Mouse (Mus musculus) megakaryocyte, adult 5-6 weeks (primary cell): Measurements from ENCODE around the gene Gm44579. TPM values are rescaled to one million over a fixed set of nuclear protein-coding genes. Genes with fewer than 3 reads are reported as not detected.
A peak's percentile ranks its signal among the peaks of the same experiment; 100 is the strongest.

Experiments used
- ATAC-seq: 2 replicates; pipeline ENCODE4 v1.8.0; 2016; ENCODE audit warnings: mild to moderate bottlenecking, inconsistent platforms; ENCODE audit not compliant: poor library complexity, severe bottlenecking
- total RNA-seq, 2 experiments: library from RNA; stranded (forward) in 1 of 2; stranded (reverse) in 1 of 2; fragments of 153-499, 151-499 nt in 1 of 2; fragments of 221-1000, 200-1000 nt in 1 of 2; gene quantifications; 2 replicates each; pipeline versions ENCODE4 v1.2.3 to v1.2.4; 2015 to 2017

The Gm44579 gene
- total RNA-seq (2015), result not detected in 2 replicates
- not detected in 2 replicates for total RNA-seq (2017)

DNA sequence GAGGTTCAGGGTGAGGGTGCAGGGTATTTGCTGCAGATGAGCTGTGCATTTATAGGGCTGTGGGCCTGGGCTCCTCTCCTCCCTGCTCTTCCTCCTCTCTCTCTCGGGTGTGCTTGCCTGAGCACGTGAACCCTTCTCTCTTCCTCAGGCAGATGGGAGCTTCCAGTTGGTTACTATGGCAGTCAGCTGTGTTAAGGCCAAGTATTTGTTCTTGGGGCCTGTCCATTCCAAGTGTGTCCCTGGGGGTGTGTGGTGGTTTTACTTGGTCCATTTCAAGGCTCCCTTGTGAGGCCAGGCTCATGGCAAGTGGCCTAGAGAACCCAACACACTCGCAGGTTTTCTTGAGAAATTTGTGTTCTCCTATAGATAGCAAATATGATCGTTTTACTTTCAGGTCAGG is at the start of gene Gm44579, which contains the start of gene Olfr287:
TSS of gene Gm44579 (minus strand) at position 101 of the 400 bp plus-strand sequence.
TSS of gene Olfr287 (minus strand) at position 180 of the 400 bp plus-strand sequence.
- ATAC-seq, result no peak

DNA sequence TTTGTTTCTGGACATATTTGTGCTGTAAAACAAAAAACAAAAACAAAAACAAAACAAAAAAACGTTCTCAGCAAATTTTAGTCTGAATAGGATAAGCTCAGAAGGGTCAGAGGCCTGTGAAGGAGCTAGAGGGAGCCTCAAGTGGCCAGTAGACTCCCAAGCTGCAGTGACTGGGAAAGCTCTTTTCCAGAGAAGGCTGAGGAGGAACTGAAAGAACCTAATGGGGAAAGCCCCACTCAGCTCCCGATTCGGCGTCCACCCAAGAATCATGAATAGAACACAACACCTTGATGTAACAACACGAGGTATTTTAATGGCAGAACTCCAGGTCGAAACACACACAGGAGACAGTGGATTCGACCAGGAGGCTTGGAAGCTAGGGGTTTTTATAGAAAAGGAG is 37.0 kb upstream of the Gm44579 start:
- ATAC-seq, result no peak

DNA sequence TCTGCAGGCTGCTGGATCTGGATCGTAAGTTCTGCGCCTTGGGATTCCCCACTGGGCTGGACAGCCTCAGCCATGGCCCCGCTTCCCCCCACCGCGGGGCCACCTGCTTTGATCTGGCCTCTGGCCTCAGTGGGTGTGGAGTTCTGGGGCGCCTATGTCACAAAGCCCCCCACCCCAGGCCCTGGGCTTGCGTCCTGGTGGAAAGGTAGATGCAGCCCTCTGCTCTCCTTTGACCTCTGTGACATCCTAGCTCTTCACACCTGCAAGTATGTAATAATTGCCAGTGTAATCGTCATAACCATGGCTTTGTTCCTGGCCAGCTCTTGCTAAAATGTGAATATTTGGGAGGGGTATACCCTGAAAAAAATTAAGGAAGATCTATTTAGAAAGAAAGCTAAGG is 36.4 kb upstream of the Gm44579 start, which contains the start of gene H1fnt:
TSS of gene H1fnt (minus strand) at position 101 of the 400 bp plus-strand sequence.
- ATAC-seq, result no peak

DNA sequence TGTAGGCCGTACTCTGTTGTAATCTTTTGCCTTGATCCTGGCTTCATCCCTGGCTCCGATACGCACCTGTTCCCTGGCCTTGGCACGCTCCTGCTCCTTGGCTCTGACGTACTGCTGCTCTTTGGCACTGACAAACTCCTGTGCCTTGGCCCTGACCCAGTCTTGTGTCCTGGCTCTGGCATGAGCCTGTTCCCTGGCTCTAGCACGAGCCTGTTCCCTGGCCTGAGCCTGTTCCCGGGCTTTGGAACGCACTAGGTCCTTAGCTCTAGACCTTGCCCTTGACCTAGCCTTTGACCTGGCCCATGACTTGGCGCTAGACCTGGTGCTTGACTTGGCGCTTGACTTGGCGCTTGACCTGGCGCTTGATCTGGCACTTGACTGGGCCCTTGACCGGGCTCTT is 35.5 kb upstream of the Gm44579 start:
- ATAC-seq, result no peak

DNA sequence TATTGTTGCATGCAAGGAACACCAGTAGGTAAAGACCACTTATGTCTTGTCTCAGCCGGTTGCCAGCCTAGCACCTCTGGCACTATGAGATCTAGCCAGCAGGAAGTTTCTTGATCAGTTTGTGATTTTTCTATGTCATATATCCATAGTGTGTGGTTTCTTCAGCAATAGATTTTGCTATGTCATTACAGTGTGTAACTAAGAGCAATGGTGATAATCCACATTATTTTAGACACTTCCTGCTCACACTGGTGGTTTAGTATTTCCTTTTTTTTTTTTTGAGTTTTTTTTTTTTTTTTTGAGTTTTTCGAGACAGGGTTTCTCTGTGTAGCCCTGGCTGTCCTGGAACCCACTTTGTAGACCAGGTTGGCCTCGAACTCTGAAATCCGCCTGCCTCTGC is 14.7 kb upstream of the Gm44579 start:
- no peak for ATAC-seq

DNA sequence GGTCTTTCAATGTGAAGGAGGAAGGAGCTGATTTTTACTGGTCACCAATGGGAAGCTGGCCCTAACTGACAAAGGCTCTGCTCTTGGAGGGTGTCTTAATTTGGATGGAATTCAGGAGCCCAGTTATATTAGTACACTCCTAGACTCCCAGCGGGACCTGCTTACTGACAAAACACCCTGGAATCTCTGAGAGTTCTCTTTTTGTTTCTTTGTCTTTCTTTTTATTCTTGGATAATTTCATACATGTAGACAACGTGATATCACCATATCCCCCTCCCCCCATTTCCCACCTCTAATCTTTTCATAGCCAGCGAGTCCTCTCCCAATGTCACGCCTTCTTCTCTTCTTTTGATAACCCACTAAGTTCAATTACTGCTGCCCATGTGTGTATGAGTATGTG is 13.6 kb upstream of the Gm44579 start, which contains the start of gene Olfr286:
TSS of gene Olfr286 (minus strand) at position 101 of the 400 bp plus-strand sequence.
- no peak for ATAC-seq

DNA sequence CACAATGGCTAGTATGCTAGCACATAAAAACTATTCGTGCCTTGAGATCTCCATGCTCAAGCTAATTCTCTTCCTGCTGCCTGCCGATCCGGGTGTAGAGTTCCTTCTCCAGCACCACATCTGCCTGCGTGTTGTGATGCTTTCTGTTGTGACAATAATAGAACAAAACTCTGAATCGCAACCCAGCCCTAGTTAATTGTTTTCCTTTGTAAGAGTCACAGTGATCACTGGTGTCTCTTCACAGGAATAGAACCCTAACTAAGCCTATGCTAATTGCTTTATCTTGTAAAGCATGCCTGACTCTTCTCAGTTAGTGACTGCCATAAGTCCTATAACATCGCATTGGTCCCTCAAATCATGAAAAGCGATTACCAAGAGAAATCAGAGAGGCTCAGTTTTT is 5.3 kb upstream of the Gm44579 start:
- no peak for ATAC-seq

DNA sequence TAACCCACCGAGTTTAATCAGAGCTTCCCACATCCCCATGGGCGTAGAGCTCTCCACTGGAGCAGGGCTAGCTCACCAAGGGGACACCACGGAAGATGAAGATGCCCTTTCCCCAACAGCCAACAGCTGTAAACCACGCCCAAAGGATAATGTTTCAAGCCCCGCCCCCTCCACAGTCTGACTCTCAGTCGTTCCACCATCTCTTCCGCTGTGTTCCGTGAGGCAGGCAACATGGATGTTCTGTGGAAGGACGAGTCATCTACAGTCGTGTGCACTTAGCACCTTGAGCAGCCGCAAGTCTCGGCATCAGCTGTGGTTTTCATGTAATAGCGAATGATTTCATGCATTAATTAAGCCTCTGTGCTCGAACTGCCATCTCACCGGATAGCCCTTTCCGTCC is 4.8 kb upstream of the Gm44579 start:
- no peak for ATAC-seq

DNA sequence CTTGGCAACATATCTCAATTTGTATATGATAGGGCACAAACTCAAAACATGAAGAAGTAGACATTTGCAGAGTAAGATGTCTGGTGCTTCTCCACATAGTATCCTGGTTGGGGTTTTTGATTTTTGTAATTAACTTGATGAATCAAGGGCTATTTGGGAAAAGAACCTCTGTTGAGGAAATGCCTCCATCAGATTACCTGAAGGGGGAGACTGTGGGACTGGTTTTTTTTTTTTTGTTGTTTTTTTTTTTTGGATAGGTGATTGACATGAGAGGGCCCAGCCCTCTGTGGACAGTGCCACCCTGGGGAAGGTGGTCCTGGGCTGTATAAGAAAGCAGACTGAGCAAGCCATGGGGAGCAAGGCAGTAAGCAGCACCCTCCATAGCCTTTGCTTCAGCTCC is 1.6 kb upstream of the Gm44579 start:
- ATAC-seq, result no peak

DNA sequence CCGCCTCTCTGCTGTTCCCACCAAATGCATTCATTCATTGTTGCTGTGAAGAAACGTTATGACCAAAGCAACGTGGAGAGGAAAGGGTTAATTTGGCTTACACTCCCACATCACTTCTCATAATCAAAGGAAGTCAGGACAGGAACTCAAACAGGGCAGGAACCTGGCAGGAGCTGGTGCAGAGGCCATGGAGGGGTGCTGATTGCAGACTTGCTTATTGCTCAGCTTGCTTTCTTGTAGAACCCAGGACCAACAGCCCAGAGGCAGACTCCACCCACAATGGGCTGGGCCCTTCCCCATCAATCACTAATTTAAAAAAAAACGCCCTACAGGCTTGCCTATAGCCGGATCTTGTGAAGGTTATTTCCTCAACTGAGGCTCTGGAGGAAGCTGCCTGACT is 6.6 kb downstream of the Gm44579 start:
- ATAC-seq, result no peak

DNA sequence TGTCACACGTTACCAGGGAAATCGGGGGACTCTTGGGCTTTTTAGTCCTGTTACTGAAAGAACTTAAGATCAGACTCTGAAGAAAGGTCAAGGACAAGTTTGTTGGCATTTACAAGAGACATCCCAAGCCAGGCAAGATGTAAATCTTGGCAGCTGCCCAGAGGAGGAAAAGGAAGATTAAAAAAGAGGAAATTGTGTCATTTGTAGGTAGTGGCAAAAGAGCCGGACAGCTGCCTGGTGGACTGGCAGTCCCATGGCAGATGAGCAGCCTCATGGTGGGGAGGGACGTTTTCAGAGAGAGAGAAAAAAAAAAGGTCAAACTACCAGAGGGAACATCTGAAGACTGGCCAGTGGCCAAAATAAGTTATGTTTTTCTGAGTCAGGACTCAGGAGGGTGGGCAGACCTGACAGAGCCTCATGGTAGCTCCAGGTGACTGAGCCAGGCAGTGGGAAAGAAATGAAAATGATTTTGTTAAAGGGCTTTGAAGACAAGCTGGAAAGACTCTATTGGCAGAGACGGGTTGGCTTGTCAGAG is 7.4 kb downstream of the Gm44579 start:
- no peak for ATAC-seq

DNA sequence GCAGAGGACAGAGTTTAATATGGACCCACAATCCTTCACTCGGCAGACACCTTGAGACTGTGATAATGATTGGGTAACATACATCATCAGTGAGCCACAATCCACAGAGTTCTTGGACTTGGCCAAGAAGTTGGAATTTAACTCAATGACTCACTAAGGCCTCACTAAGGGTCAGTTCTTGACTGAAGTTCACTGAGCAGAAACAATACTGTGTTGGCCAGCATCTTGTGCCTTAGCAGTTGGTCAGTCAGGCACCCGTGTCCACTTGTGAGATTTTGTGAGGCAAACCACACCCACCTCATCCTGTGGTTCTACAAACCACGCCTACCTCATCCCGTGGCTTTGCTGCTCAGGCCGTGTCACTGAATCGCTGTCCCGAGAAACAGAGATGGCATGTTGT is 11.1 kb downstream of the Gm44579 start:
- no peak for ATAC-seq

DNA sequence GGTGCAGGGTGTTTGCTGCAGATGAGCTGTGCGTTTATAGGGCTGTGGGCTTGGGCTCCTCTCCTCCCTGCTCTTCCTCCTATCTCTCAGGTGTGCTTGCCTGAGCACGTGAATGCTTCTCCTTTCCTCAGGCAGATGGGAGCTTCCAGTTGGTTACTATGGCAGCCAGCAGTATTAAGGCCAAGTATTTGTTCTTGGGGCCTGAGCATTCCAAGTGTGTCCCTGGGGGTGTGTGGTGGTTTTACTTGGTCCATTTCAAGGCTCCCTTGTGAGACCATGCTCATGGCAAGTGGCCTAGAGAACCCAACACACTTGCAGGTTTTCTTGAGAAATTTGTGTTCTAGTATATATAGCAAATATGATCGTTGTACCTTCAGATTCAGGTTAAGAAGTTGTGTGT is 25.3 kb downstream of the Gm44579 start, which contains the start of gene Olfr288:
TSS of gene Olfr288 (minus strand) at position 101 of the 400 bp plus-strand sequence.
- no peak for ATAC-seq

DNA sequence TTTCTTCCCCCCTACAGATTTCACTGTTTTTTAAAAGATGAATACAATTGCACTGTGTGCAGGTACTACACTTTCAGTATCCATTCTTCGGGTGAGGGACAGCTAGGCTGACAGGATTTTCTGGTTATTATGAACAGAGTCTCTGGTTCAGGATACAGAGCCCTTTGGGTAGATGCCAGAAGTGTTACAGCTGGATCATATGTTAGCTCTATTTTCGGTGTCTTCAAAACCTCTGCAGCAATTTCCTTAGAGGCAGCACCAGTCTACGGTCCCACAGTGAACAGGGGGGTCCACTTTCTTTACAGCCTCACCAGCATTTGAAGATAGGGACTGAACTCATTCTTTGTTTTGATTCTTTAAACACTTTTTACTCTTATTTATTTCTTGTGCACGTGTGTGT is 36.3 kb downstream of the Gm44579 start:
- ATAC-seq, result no peak

DNA sequence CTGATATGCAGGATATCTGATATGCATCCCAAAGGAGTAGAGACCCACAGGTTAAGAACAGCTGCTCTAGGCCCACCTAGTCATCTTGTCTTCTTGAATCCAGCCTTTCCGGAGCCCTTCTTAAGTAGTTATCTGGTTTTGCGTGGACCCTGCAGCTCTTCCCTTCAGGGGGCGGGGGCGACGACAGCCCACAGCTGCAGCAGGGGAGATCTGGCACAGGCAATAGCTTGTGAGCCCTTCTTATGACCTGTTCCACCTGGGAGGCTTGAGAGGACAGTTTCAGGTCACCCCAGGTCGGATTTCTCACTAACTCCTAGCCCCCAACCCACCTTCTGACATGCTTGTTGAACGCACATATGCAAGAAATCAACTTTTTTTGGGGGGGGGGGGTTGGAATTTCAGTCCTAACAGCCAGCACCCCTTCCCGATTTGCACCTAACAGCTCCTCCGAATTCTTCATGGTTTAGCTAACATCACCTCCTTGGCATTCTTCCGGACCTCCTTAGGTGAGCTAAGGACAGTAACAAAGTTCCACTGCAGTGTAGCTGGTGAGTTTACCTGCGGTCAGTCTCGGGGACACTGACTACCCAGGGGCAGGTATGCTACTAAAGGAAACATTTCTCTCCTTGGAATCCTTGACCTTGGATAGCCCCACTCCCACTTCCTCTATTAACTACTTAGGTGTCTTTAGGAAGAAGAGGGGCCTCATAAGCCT is 38.8 kb downstream of the Gm44579 start:
- ATAC-seq, result no peak

DNA sequence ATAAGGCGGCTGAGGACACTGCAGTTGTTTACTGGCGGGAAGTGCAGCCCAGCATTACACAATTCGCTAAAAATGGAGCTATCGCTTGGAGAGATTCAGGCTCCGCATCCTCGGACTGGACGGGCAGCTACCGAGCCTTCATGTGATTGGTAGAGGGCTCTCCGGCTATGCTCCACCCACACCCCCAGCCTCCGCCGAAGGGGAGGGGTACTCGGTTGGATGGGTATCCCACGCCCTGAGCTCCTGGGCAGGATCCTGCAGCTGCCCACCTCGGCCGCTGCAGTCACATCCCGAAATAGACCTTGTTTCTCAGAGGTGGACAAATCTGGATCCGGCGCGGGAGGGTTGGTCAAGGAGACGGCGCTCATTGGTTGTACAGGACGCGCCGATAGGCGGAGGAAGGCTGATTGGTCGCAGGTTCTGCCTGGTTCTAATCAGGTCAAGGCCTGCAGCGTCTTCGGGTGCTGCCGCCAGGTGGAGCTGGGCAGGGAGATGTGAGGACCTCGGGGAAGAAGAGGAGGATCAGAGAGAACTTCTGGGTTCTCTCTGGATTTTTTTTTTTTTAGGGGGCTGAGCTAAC is 39.6 kb downstream of the Gm44579 start:
- ATAC-seq, result peak; percentile 99

DNA sequence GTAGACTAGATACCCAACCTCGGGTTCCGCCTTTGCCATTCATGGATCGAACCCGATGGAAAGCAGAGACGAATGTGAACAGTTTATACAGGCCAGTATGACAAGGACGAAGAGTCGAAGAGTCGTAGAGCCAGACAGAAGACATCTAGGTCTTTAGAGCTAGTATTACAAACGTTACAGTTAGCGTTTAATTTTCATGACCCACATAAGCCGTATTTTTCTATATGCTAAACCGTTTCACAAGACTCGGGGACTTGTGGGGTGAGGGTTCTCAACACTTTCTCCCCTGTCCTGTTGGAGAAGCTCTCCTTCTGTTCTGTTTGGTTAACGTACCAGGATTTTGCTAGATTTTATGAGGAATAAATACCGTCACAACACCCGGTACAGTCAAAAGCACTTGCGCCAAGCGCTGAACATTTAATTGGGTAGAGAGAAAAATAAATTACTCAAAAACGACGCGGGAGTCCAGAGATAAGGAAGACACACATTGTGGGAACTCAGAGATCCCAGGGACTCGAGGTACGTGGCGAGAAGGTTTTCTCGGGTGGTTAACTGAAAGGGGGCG is 40.1 kb downstream of the Gm44579 start:
- ATAC-seq, result no peak

DNA sequence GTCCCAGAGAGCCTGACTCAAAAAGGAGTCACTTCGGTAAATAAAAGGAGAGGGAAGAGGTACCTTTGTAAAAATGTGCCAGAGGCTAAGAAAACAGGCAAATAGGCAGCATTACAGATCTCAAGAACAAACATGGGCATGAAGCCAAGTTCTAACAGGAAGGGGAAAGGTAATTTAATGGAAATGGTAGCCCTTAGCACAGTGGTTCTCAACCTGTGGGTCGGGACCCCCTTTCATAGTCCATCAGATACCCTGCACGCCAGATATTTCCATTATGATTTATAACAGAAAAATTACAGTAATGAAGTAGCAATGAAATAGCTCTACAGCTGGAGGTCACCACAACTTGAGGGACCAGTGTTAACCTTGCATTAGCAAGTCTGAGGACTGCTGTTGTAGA is 43.5 kb downstream of the Gm44579 start:
- ATAC-seq, result no peak

DNA sequence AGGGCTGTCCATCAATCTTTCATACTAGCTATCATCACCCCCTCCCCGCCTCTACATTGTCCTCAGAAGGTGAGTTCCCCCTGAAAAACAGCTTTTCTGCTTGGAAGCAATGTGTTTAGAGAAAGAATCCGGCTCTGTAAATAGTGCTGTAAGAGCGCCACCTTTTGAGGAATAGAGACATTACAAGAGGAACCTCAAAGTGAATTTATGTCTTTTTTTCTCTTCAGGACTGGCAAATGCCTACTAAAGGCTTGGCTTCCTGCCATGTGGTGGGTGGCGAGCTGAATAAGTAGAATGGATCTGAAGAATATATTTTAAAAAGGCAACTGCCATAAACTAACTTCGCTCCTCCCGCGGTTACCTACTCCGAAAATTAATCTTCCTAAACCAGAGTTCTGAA is 47.0 kb downstream of the Gm44579 start:
- 0 out of 2 replicates have a peak, but pooled peaks have one; percentile 40 for ATAC-seq

DNA sequence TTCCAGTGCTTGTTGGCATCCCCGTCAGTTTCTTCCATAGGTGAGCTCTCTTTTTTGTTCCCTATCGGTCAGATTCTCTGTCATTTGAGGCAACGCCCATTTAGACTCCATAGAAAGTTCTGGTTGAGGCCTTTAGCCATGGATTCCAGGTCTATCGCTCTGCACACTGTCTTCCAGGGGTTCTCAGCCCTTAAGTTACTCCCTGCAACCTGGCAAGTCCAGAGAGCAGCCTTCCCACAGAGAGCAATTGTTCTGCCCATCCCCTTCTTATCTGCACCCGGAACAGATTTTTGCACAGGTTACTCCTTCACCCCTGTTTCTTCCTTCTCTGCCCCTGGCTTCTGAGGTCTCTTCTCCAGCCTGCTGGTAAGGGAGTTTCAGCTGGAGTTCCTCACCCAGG is 48.7 kb downstream of the Gm44579 start:
- ATAC-seq, result no peak

DNA sequence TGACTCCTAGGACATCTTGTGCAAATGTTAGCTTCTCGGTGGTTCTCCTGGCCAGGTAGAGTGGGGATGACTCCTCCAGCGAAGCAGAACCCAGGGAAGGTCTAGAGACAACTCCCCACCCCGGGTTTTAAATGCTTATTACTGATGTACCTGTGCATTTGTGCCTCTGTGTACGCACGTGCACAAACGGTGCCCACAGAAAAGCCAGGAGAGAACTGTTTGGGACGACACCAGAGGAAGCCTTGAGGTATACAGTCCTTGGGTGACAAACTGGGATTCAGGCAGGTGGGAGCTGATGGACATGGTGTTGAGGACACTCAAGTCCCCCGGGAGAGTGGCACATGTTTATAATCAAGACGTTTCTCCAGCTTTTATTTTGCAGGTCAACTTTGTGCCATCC is 49.9 kb downstream of the Gm44579 start:
- no peak for ATAC-seq

DNA sequence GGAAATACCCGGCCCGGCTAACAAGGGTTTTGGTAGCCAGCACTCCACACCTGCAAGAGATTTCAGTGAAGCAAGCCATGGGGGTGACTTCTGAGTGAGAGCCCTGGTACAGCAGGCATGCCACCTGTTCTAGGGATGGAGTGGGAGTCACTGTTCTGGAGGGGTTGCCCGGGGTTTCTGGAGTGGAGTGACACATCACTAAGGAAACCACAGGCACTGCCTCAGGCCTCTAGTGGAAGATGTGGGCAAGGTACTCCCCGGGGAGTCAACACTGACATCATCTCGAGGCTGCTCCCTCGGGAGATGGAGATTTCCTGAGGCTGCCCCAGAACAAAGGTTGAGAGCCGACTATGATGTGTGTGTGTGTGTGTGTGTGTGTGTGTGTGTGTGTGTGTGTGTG is 50.4 kb downstream of the Gm44579 start:
- ATAC-seq, result no peak
